Mouse (Mus musculus): Measurements from ENCODE around the gene Kif2a. TPM values are rescaled to one million over a fixed set of nuclear protein-coding genes. Genes with fewer than 3 reads are reported as not detected.
A peak's percentile ranks its signal among the peaks of the same experiment; 100 is the strongest.

The Kif2a gene
- polyA plus RNA-seq, 1 experiment, result 30.8 TPM

DNA sequence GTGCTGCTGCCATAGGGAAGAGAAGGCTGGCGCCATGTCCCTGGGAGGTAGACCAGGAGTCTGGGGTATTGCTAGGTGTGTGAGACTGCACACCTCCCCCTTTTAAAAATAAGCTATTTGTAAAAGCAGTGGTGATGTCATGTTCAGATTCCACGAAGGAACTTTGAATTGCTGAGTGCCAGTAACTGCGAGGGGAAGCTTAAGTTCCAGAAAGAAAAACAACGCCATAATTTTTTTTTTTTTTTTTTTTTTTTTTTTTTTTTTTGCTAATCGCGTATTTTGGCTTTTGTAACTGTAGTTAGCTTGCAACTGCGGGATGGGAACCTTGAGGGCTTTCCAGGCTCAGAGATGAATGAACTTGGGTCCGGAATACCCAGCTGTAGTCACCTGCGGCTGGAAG is 76.4 kb downstream of the Kif2a start:
- Histone ChIP-seq H3K4me1 (ENCODE audit: control insufficient read depth, insufficient read depth, low read length) (peaks cover 9% of the 10 kb centered on the region; the same call in 1 of the 2 replicates), H3K4me3 (replicated peaks; ENCODE audit: insufficient read depth, low read depth, low read length) (no peak overlapping the region), H3K27ac (ENCODE audit: insufficient read depth, low read length) (no peak overlapping the region), H3K27me3 (ENCODE audit: control insufficient read depth, insufficient read depth, low read length) (no peaks in the 10 kb centered on the region)
- no peak for DNase-seq
- 80% methylated on average over 9 of the region's 9 CpGs for WGBS
- no peak for TF ChIP-seq CTCF (IDR thresholded peaks at IDR 0.05; ENCODE audit: borderline replicate concordance, insufficient read depth, low read depth, low read length)
- no peak for TF ChIP-seq POLR2A (IDR thresholded peaks at IDR 0.05; ENCODE audit: borderline replicate concordance, insufficient read depth, low read length)

DNA sequence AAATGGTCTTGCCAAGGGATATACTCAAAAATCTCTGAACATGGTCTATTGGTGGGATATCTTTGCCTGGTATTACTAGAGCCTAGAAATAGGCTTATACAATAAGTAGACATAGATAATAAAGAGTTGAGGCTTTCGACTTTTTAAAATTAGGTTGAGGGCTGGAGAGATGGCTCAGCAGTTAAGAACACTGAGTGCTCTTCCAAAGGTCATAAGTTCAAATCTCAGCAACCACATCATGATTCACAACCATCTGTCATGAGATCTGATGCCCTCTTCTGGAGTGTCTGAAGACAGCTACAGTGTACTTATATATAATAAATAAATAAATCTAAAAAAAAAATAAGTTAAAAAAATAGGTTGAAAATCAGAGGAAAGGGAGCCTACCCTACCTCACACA is 79.2 kb downstream of the Kif2a start:
- Histone ChIP-seq H3K27ac (ENCODE audit: insufficient read depth, low read length) (no peak overlapping the region), H3K4me1 (ENCODE audit: control insufficient read depth, insufficient read depth, low read length) (no peaks in the 10 kb centered on the region; the same call in 1 of the 2 replicates), H3K4me3 (replicated peaks; ENCODE audit: insufficient read depth, low read depth, low read length) (no peak overlapping the region), H3K27me3 (ENCODE audit: control insufficient read depth, insufficient read depth, low read length) (no peaks in the 10 kb centered on the region)
- no peak for DNase-seq
- WGBS, result 95% methylated on average over 1 of the region's 1 CpGs
- TF ChIP-seq CTCF (IDR thresholded peaks at IDR 0.05; ENCODE audit: borderline replicate concordance, insufficient read depth, low read depth, low read length) (no peak), POLR2A (IDR thresholded peaks at IDR 0.05; ENCODE audit: borderline replicate concordance, insufficient read depth, low read length) (no peak)

DNA sequence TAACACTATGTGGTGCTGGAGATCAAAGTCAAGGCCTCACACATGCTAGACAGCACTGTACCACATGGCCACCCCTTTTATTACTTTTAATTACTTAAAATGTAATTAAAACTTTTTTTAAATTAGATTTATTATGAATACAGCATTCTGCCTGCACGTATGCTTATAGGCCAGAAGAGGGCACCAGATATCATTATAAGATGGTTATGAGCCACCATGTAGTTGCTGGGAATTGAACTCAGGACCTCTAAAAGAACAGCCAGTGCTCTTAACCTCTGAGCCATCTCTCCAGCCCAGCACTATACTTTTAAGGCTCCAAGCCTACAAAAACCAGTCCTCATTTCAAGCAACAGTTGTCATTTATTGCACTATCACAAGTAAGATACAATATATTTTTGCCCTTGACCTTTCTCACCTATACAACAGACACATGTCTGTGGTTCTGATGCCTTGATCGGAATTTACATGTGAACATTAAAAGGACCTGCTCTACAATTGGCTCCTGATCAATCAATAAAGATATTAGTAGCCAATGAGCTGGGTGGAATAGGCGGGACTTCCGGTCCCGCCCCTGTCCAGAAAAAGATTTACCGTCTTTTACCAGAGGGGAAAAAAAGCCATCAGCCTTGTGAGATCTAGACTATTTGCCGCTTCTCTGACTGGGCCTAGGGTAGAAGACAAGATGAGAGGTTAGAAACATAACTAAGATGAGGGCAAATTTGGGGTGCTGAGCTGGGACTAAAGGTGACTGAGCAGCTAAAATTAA is 80.5 kb downstream of the Kif2a start:
- no peak for DNase-seq
- H3K27me3 ChIP-seq (ENCODE audit: control insufficient read depth, insufficient read depth, low read length), result no peaks in the 10 kb centered on the region
- H3K4me3 ChIP-seq (replicated peaks; ENCODE audit: insufficient read depth, low read depth, low read length), result no peak overlapping the region

DNA sequence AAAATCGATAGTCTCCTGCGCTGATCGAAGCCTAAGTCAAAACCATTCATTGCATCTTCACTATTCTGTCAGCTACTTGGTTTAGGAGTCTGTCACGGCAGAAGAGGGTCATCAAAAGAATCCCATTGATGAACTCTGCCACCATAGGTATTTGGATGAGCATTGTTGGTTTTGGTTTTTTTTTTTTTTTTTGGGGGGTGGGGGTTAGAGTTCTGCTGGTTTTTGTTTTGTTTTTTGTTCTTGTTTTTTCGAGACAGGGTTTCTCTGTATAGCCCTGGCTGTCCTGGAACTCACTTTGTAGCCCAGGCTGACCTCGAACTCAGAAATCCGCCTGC is 84.8 kb downstream of the Kif2a start:
- WGBS, result 29% methylated on average over 7 of the region's 7 CpGs
- H3K27me3 ChIP-seq (ENCODE audit: control insufficient read depth, insufficient read depth, low read length), result no peaks in the 10 kb centered on the region
- no peak for DNase-seq
- H3K27ac ChIP-seq (ENCODE audit: insufficient read depth, low read length), result no peak overlapping the region
- H3K4me1 ChIP-seq (ENCODE audit: control insufficient read depth, insufficient read depth, low read length), result no peaks in the 10 kb centered on the region
- H3K4me3 ChIP-seq (replicated peaks; ENCODE audit: insufficient read depth, low read depth, low read length), result peak overlapping the region; percentile 69
- TF ChIP-seq POLR2A (IDR thresholded peaks at IDR 0.05; ENCODE audit: borderline replicate concordance, insufficient read depth, low read length) (no peak), CTCF (IDR thresholded peaks at IDR 0.05; ENCODE audit: borderline replicate concordance, insufficient read depth, low read depth, low read length) (no peak)

More for the DNA sequence above, 80.5 kb downstream of the Kif2a start:
- Histone ChIP-seq H3K27ac (ENCODE audit: insufficient read depth, low read length) (no peak overlapping the region), H3K4me1 (ENCODE audit: control insufficient read depth, insufficient read depth, low read length) (no peaks in the 10 kb centered on the region)
- 21% methylated on average over 7 of the region's 7 CpGs for WGBS
- no peak for TF ChIP-seq CTCF (IDR thresholded peaks at IDR 0.05; ENCODE audit: borderline replicate concordance, insufficient read depth, low read depth, low read length)
- no peak for TF ChIP-seq POLR2A (IDR thresholded peaks at IDR 0.05; ENCODE audit: borderline replicate concordance, insufficient read depth, low read length)

DNA sequence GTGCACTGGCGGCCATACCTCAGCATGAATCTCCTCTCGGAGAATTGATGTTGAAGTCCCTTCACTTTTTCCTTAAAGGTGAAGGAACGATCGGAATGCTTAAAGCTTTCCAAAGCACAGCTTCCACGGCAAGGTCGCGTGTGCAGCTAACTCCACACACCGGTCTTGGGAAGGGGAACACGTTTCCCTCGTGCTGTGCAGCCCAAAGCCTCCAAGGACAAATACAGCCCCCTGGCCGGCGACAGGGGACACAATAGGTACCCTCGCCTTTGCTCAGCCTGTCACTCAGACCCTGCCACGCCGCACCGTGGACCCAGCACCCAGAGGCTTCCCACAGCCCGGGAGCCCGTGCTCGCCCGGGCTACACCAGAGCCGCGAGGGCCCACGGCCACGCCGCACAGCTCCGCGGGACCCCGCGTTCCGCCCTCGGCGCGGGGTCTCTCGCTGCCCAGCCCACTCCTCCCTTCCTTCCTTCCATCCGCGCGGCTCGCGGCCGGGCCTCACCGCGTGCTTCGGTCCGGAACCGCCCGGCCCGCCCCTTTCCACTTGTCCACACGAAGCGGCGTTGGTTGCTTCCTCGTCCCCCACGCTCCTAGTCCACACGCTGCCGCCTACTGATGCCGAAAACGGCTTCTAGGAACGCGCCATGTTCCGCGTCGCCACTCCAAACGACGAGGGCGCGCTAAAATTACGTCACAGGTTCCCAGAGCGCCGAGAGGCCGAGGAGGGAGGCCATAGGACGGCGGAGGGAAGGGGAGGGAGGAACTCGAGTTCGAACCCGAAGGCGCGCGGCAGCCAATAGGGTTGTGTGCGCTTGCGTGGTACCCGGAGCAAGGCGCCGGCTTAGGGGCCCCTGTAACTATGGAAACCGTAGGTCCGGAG is 85.4 kb downstream of the Kif2a start, which contains the start of gene Ipo11:
TSS of gene Ipo11 (minus strand) at position 703 of the 882 bp plus-strand sequence.
- Histone ChIP-seq H3K27me3 (ENCODE audit: control insufficient read depth, insufficient read depth, low read length) (no peaks in the 10 kb centered on the region), H3K27ac (ENCODE audit: insufficient read depth, low read length) (no peak within 1 kb of the TSS), H3K4me3 (replicated peaks; ENCODE audit: insufficient read depth, low read depth, low read length) (peak within 1 kb of the TSS; percentile 69), H3K4me1 (ENCODE audit: control insufficient read depth, insufficient read depth, low read length) (no peaks in the 10 kb centered on the region)
- WGBS, result under 1% methylated on average over 84 of the region's 84 CpGs
- no peak for TF ChIP-seq CTCF (IDR thresholded peaks at IDR 0.05; ENCODE audit: borderline replicate concordance, insufficient read depth, low read depth, low read length)
- peak; percentile 76; the same call in 1 of the 2 replicates for TF ChIP-seq POLR2A (IDR thresholded peaks at IDR 0.05; ENCODE audit: borderline replicate concordance, insufficient read depth, low read length)
- DNase-seq, result peak; percentile 89 to 92

DNA sequence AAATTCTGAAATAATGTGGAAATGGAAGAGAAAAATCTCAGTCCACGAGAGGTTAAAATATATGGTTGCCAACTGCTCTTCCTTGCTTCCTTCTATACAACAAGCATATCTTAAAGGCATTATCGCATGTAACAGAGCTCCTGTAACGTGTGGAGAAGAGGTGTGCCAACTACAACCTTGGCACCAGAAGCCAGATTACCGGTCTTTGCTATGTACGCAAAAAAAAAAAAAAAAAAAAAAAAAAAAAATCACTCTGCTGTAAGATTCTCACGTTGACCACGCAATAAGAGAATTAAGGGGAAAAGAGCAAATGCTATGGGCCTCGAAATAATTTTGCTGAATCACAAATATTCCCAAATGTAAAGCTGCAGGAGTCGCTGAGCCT is 86.1 kb downstream of the Kif2a start:
- Histone ChIP-seq H3K27ac (ENCODE audit: insufficient read depth, low read length) (no peak overlapping the region), H3K4me1 (ENCODE audit: control insufficient read depth, insufficient read depth, low read length) (no peaks in the 10 kb centered on the region), H3K27me3 (ENCODE audit: control insufficient read depth, insufficient read depth, low read length) (no peaks in the 10 kb centered on the region), H3K4me3 (replicated peaks; ENCODE audit: insufficient read depth, low read depth, low read length) (peak overlapping the region; percentile 69)
- TF ChIP-seq CTCF (IDR thresholded peaks at IDR 0.05; ENCODE audit: borderline replicate concordance, insufficient read depth, low read depth, low read length) (no peak), POLR2A (IDR thresholded peaks at IDR 0.05; ENCODE audit: borderline replicate concordance, insufficient read depth, low read length) (no peak)
- no peak for DNase-seq
- WGBS, result 4% methylated on average over 9 of the region's 9 CpGs

DNA sequence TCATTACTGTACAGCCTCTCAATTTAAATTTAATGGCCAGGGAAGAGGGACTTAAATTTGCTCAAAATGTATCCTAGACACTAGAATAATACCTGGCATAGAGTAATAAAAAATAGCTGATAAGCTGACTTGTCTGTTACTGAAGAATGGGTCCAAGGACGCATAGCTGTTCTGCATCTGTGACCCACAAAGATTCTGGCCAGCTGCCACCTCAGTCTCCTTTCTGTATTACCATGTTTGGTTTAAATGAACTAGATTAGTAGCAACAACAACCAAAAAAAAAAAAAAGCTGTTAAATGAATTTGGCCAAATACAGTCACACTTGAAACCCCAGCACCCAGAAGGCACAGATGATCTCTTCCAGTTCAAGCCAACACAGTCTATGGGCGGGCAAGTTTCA is 92.7 kb downstream of the Kif2a start:
- Histone ChIP-seq H3K27ac (ENCODE audit: insufficient read depth, low read length) (no peak overlapping the region), H3K4me3 (replicated peaks; ENCODE audit: insufficient read depth, low read depth, low read length) (no peak overlapping the region), H3K27me3 (ENCODE audit: control insufficient read depth, insufficient read depth, low read length) (no peaks in the 10 kb centered on the region), H3K4me1 (ENCODE audit: control insufficient read depth, insufficient read depth, low read length) (no peaks in the 10 kb centered on the region)
- 55% methylated on average over 2 of the region's 2 CpGs for WGBS
- TF ChIP-seq CTCF (IDR thresholded peaks at IDR 0.05; ENCODE audit: borderline replicate concordance, insufficient read depth, low read depth, low read length), result no peak
- no peak for TF ChIP-seq POLR2A (IDR thresholded peaks at IDR 0.05; ENCODE audit: borderline replicate concordance, insufficient read depth, low read length)
- DNase-seq, result no peak

Measured in cerebellum, adult 2 months (tissue).